Mouse (Mus musculus): ENCODE measurements around the gene Elmo1. TPM values are rescaled to one million over a fixed set of nuclear protein-coding genes. Genes with fewer than 3 reads are reported as not detected.

Gene Elmo1
- polyA plus RNA-seq, 1 experiment: 0.40 TPM

GRCm38 (mm10) chr13:20517702-20518101 is 427.3 kb downstream of the Elmo1 start:
- no peak overlapping the region for H3K4me2 ChIP-seq (ENCODE audit: low read depth)
- no peaks in the 10 kb centered on the region for H3K36me3 ChIP-seq (ENCODE audit: control insufficient read depth, insufficient read depth)
- H3K4me3 ChIP-seq: no peak overlapping the region
- no peak overlapping the region for H3ac ChIP-seq (ENCODE audit: control insufficient read depth, insufficient read length)
- H3K27me3 ChIP-seq (ENCODE audit: control insufficient read depth, insufficient read depth, insufficient read length): no peaks in the 10 kb centered on the region
- no peak for TF ChIP-seq REST (IDR thresholded peaks at IDR 0.05; ENCODE audit: insufficient read depth, insufficient read length)
- no peak for TF ChIP-seq POLR2AphosphoS2 (IDR thresholded peaks at IDR 0.05; ENCODE audit: insufficient read length, low read depth)
- TF ChIP-seq USF1 (IDR thresholded peaks at IDR 0.05; ENCODE audit: low read depth): no peak
- TF ChIP-seq E2F4 (IDR thresholded peaks at IDR 0.05; ENCODE audit: insufficient read depth): no peak
- TF ChIP-seq MYOG (IDR thresholded peaks at IDR 0.05; ENCODE audit: control insufficient read depth in 1 of 3, insufficient read depth in 1 of 3, insufficient read length in 2 of 3, low read depth in 2 of 3): no peak
- no peak for TF ChIP-seq POLR2A (IDR thresholded peaks at IDR 0.05; ENCODE audit: insufficient read length, low read depth)
- H3K79me2 ChIP-seq (ENCODE audit: control insufficient read depth, insufficient read depth): no peaks in the 10 kb centered on the region

- TF ChIP-seq MAX (IDR thresholded peaks at IDR 0.05; ENCODE audit: low read depth): no peak
- TF ChIP-seq POLR2AphosphoS2 (IDR thresholded peaks at IDR 0.05; ENCODE audit: insufficient read length, low read depth): no peak
- no peak for TF ChIP-seq TCF3 (IDR thresholded peaks at IDR 0.05; ENCODE audit: insufficient read length, low read depth)
- no peak for TF ChIP-seq POLR2A (IDR thresholded peaks at IDR 0.05; ENCODE audit: insufficient read length, low read depth)
- TF ChIP-seq E2F4 (IDR thresholded peaks at IDR 0.05; ENCODE audit: insufficient read depth): no peak
- TF ChIP-seq MYOG (IDR thresholded peaks at IDR 0.05; ENCODE audit: control insufficient read depth in 1 of 3, insufficient read depth in 1 of 3, insufficient read length in 2 of 3, low read depth in 2 of 3): no peak
- no peak for TF ChIP-seq CEBPB (IDR thresholded peaks at IDR 0.05; ENCODE audit: insufficient read depth, poor library complexity, severe bottlenecking)
- no peak for TF ChIP-seq REST (IDR thresholded peaks at IDR 0.05; ENCODE audit: insufficient read depth, insufficient read length)
- TF ChIP-seq SRF (IDR thresholded peaks at IDR 0.05; ENCODE audit: control insufficient read depth, insufficient read length, low read depth): no peak
- no peak for TF ChIP-seq TCF12 (IDR thresholded peaks at IDR 0.05; ENCODE audit: insufficient read depth, poor library complexity, severe bottlenecking)
- no peak for TF ChIP-seq USF1 (IDR thresholded peaks at IDR 0.05; ENCODE audit: low read depth)
- TF ChIP-seq MYOD1 (IDR thresholded peaks at IDR 0.05; ENCODE audit: control insufficient read depth in 1 of 3, insufficient read length in 2 of 3, low read depth in 2 of 3): no peak
Observed at GRCm38 (mm10) chr13:20521492-20521891, 431.1 kb downstream of the Elmo1 start.

DNA sequence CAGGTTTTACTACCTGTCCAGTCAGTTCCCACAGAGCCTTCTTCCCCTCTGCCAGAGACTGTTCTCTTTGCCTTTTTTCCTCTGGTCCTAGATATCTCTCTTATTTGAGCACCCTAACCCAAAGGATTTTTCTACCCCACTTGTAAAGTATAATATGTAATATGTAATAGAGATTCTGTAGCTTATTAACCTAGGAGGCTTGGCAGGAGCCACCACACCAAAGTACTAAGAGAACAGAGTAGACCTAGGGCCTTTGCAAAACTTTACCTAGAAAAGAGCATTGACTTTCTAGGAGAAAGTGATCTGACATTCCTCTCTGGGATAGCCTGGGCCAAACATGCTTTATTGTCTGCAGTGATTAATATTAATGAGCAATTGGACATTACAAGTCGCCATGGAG is 433.3 kb downstream of the Elmo1 start:
- H3K4me3 ChIP-seq: no peak overlapping the region
- H3ac ChIP-seq (ENCODE audit: control insufficient read depth, insufficient read length): no peak overlapping the region
- no peaks in the 10 kb centered on the region for H3K79me2 ChIP-seq (ENCODE audit: control insufficient read depth, insufficient read depth)
- no peak for TF ChIP-seq CEBPB (IDR thresholded peaks at IDR 0.05; ENCODE audit: insufficient read depth, poor library complexity, severe bottlenecking)
- TF ChIP-seq E2F4 (IDR thresholded peaks at IDR 0.05; ENCODE audit: insufficient read depth): no peak
- no peak for TF ChIP-seq MAX (IDR thresholded peaks at IDR 0.05; ENCODE audit: low read depth)
- no peak for TF ChIP-seq POLR2AphosphoS2 (IDR thresholded peaks at IDR 0.05; ENCODE audit: insufficient read length, low read depth)
- no peak for TF ChIP-seq MYOD1 (IDR thresholded peaks at IDR 0.05; ENCODE audit: control insufficient read depth in 1 of 3, insufficient read length in 2 of 3, low read depth in 2 of 3)
- no peak for TF ChIP-seq TCF12 (IDR thresholded peaks at IDR 0.05; ENCODE audit: insufficient read depth, poor library complexity, severe bottlenecking)
- no peak for TF ChIP-seq TCF3 (IDR thresholded peaks at IDR 0.05; ENCODE audit: insufficient read length, low read depth)
- no peak for TF ChIP-seq MYOG (IDR thresholded peaks at IDR 0.05; ENCODE audit: control insufficient read depth in 1 of 3, insufficient read depth in 1 of 3, insufficient read length in 2 of 3, low read depth in 2 of 3)
- no peak for TF ChIP-seq SRF (IDR thresholded peaks at IDR 0.05; ENCODE audit: control insufficient read depth, insufficient read length, low read depth)
- no peak for TF ChIP-seq POLR2A (IDR thresholded peaks at IDR 0.05; ENCODE audit: insufficient read length, low read depth)
- no peak for TF ChIP-seq REST (IDR thresholded peaks at IDR 0.05; ENCODE audit: insufficient read depth, insufficient read length)
- TF ChIP-seq USF1 (IDR thresholded peaks at IDR 0.05; ENCODE audit: low read depth): no peak
- H3K4me2 ChIP-seq (ENCODE audit: low read depth): no peak overlapping the region
- no peaks in the 10 kb centered on the region for H3K27me3 ChIP-seq (ENCODE audit: control insufficient read depth, insufficient read depth, insufficient read length)
- no peaks in the 10 kb centered on the region for H3K36me3 ChIP-seq (ENCODE audit: control insufficient read depth, insufficient read depth)

More at GRCm38 (mm10) chr13:20521492-20521891, 431.1 kb downstream of the Elmo1 start:
- Histone ChIP-seq H3K27me3 (ENCODE audit: control insufficient read depth, insufficient read depth, insufficient read length) (no peaks in the 10 kb centered on the region), H3K4me3 (no peak overlapping the region), H3K79me2 (ENCODE audit: control insufficient read depth, insufficient read depth) (no peaks in the 10 kb centered on the region), H3K36me3 (ENCODE audit: control insufficient read depth, insufficient read depth) (no peaks in the 10 kb centered on the region), H3K4me2 (ENCODE audit: low read depth) (no peak overlapping the region), H3ac (ENCODE audit: control insufficient read depth, insufficient read length) (no peak overlapping the region)

DNA sequence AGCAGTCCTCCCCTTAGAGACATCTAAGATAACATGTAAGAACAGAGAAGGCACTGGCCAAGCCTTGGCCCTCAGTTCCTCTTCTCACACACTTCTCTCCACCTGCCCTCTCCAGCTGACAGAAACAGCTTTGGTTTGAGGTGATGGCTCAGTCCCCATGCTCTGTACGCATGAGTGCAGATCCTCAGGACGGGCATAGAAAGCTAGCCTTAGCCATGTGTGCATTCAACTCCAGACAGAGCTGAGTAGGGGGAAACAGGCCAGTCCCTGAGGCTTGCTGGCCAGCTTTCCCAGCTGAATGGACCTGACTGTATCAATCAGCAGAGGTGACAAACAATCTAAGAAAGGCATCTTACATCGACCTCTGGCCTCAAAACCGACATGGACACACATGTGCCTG is 435.4 kb downstream of the Elmo1 start:
- Histone ChIP-seq H3K4me2 (ENCODE audit: low read depth) (no peak overlapping the region), H3K27me3 (ENCODE audit: control insufficient read depth, insufficient read depth, insufficient read length) (no peaks in the 10 kb centered on the region), H3ac (ENCODE audit: control insufficient read depth, insufficient read length) (no peak overlapping the region), H3K36me3 (ENCODE audit: control insufficient read depth, insufficient read depth) (no peaks in the 10 kb centered on the region), H3K79me2 (ENCODE audit: control insufficient read depth, insufficient read depth) (no peaks in the 10 kb centered on the region), H3K4me3 (no peak overlapping the region)
- TF ChIP-seq MAX (IDR thresholded peaks at IDR 0.05; ENCODE audit: low read depth): no peak
- no peak for TF ChIP-seq CEBPB (IDR thresholded peaks at IDR 0.05; ENCODE audit: insufficient read depth, poor library complexity, severe bottlenecking)
- no peak for TF ChIP-seq REST (IDR thresholded peaks at IDR 0.05; ENCODE audit: insufficient read depth, insufficient read length)
- TF ChIP-seq POLR2AphosphoS2 (IDR thresholded peaks at IDR 0.05; ENCODE audit: insufficient read length, low read depth): no peak
- no peak for TF ChIP-seq MYOG (IDR thresholded peaks at IDR 0.05; ENCODE audit: control insufficient read depth in 1 of 3, insufficient read depth in 1 of 3, insufficient read length in 2 of 3, low read depth in 2 of 3)
- no peak for TF ChIP-seq MYOD1 (IDR thresholded peaks at IDR 0.05; ENCODE audit: control insufficient read depth in 1 of 3, insufficient read length in 2 of 3, low read depth in 2 of 3)
- TF ChIP-seq USF1 (IDR thresholded peaks at IDR 0.05; ENCODE audit: low read depth): no peak
- no peak for TF ChIP-seq TCF12 (IDR thresholded peaks at IDR 0.05; ENCODE audit: insufficient read depth, poor library complexity, severe bottlenecking)

DNA sequence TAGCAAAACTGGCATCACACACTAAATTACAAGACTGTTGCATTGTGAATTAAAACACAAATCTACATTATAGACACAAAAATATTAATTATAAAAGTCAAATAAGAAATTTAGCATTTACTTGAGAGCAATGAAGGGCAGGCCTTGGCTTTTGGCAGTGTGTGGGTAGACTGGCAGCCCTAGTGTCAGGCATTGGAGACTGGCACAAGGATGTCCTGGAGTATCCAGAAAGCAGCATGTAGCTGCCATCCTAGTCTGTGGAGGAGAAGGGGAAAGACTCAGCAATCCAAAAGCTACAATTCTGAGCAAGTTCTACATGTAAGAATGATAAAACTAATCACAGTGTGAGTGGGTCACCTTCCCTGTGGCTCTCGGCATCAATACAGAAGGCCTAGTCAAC is 446.7 kb downstream of the Elmo1 start:
- Histone ChIP-seq H3K36me3 (ENCODE audit: control insufficient read depth, insufficient read depth) (no peaks in the 10 kb centered on the region), H3K27me3 (ENCODE audit: control insufficient read depth, insufficient read depth, insufficient read length) (no peaks in the 10 kb centered on the region), H3K4me3 (no peak overlapping the region), H3K4me2 (ENCODE audit: low read depth) (no peak overlapping the region), H3ac (ENCODE audit: control insufficient read depth, insufficient read length) (no peak overlapping the region), H3K79me2 (ENCODE audit: control insufficient read depth, insufficient read depth) (no peaks in the 10 kb centered on the region)
- TF ChIP-seq MYOG (IDR thresholded peaks at IDR 0.05; ENCODE audit: control insufficient read depth in 1 of 3, insufficient read depth in 1 of 3, insufficient read length in 2 of 3, low read depth in 2 of 3) (no peak), MAX (IDR thresholded peaks at IDR 0.05; ENCODE audit: low read depth) (no peak), CEBPB (IDR thresholded peaks at IDR 0.05; ENCODE audit: insufficient read depth, poor library complexity, severe bottlenecking) (no peak), REST (IDR thresholded peaks at IDR 0.05; ENCODE audit: insufficient read depth, insufficient read length) (no peak), POLR2AphosphoS2 (IDR thresholded peaks at IDR 0.05; ENCODE audit: insufficient read length, low read depth) (no peak), TCF3 (IDR thresholded peaks at IDR 0.05; ENCODE audit: insufficient read length, low read depth) (no peak), E2F4 (IDR thresholded peaks at IDR 0.05; ENCODE audit: insufficient read depth) (no peak), POLR2A (IDR thresholded peaks at IDR 0.05; ENCODE audit: insufficient read length, low read depth) (no peak)
